Mouse (Mus musculus) hindbrain, embryonic 12.5 days (tissue): ENCODE data around the gene Trpm3. TPM values are rescaled to one million over a fixed set of nuclear protein-coding genes. Genes with fewer than 3 reads are reported as not detected.
"Not testable (repeated sequence)": the region's sequence is repeated elsewhere in the genome, so short reads cannot be mapped to it uniquely, and the experiment has no call there.

Experiments used
- ATAC-seq: fragments of 200-750 bp; cut with Nextera tagmentation; 2 replicates; pipeline ENCODE4 v1.8.0; 2017; ENCODE audit warnings: moderate TSS enrichment; ENCODE audit not compliant: low FRiP score
- H3K27ac ChIP-seq: fragments of 300-500 bp; sonication (generic); 2 replicates; pipeline ENCODE4 v1.5.1; 2016; ENCODE audit warnings: mild to moderate bottlenecking
- H3K27me3 ChIP-seq: fragments of 300-500 bp; sonication (generic); 2 replicates; pipeline ENCODE4 v1.6.1; 2016; ENCODE audit warnings: mild to moderate bottlenecking
- H3K36me3 ChIP-seq: fragments of 300-500 bp; sonication (generic); 2 replicates; pipeline ENCODE4 v1.6.1; 2016; ENCODE audit warnings: mild to moderate bottlenecking
- H3K4me1 ChIP-seq: fragments of 300-500 bp; sonication (generic); 2 replicates; pipeline ENCODE4 v1.6.1; 2016
- H3K4me2 ChIP-seq: fragments of 300-500 bp; sonication (generic); replicated peaks from 2 replicates; pipeline ENCODE4 v1.6.1; 2016; ENCODE audit warnings: mild to moderate bottlenecking
- H3K4me3 ChIP-seq: fragments of 300-500 bp; sonication (generic); 2 replicates; pipeline ENCODE4 v1.5.1; 2016; ENCODE audit warnings: mild to moderate bottlenecking
- H3K9ac ChIP-seq: fragments of 300-500 bp; sonication (generic); 2 replicates; pipeline ENCODE4 v1.6.1; 2016; ENCODE audit warnings: mild to moderate bottlenecking, moderate library complexity
- H3K9me3 ChIP-seq: fragments of 300-500 bp; sonication (generic); replicated peaks from 2 replicates; pipeline ENCODE4 v1.6.1; 2016; ENCODE audit warnings: mild to moderate bottlenecking
- WGBS: fragments of 180-500 bp; shearing (Covaris S2); methylation state at CpG from one replicate; pipeline ENCODE4 v1.1.7; 2016; 5-methylcytosine and 5-hydroxymethylcytosine counted together
- polyA plus RNA-seq: library from polyadenylated mRNA; unstranded; fragments of >200 nt; fragmentation: Nextera tagmentation; extraction: Ambion mirVana; gene quantifications from 2 replicates; pipeline ENCODE4 v1.2.1, GENCODE M21; 2016

Trpm3 gene
- polyA plus RNA-seq, 1 experiment from 2014 or later = 23.8 TPM

DNA sequence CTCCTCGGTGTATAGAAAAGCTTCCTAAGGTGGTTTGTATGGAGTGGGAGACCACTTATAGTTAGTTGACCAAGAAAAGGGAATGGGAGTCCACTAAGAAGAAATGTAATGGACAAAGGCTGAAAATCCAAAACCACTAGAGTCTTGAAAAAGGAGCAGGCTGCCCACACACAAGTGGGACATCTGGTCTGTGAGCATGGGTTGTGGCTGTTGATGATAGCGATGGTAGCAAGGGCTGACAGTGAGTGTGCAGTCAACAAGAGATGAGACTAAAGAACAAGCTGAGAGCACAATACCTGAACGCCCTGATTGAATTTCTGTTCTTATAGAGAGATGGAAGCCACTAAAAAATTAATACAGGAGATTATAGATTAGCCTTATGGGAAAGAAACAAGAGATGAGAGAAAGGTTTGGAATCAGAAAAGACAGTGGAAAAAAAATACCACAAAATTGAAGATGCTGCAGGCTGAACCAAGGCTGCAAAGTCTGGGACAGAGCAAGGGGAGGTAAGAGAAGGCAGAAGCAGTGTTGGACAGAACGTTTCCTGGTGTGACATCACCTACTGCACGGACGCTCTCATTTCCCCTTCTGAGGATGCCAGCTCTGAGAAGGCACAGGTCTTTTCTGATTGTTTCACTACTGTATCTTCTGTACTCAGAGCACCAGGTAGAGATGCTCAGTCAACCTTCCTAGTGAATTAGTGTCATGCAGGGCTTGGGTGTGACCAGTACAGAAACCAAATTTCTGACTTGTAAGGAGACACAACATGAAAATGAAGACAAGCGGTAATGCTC is 710.1 kb downstream of the Trpm3 start:
- Histone ChIP-seq H3K36me3 (no peaks in the 10 kb centered on the region), H3K4me2 (no peak overlapping the region), H3K4me3 (no peak overlapping the region), H3K27ac (no peak overlapping the region), H3K27me3 (peaks cover 7% of the 10 kb centered on the region; the same call in 1 of the 2 replicates), H3K9ac (no peak overlapping the region), H3K4me1 (peaks cover 3% of the 10 kb centered on the region; the same call in 1 of the 2 replicates), H3K9me3 (no peaks in the 10 kb centered on the region)
- 81% methylated on average over 7 of the region's 7 CpGs for WGBS
- ATAC-seq = no peak

DNA sequence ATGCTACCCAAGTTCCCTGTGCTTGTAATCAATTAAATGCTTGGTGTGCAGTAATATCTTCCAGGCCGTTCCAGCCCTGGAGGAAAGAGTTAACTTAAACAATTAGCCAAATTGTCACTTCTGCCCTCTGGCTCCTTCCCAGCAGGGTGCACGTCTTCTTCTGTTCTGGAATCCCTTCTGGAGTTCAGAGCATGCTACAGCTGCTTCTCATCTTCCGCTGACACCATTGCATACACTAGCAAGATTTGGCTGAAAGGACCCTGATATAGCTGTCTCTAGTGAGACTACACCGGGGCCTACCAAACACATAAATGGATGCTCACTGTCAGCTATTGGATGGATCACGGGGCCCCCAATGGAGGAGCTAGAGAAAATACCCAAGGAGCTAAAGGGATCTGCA is 712.6 kb downstream of the Trpm3 start:
- H3K27me3 ChIP-seq, H3K27ac ChIP-seq, H3K9ac ChIP-seq, H3K9me3 ChIP-seq, H3K4me1 ChIP-seq, H3K4me3 ChIP-seq, H3K4me2 ChIP-seq, H3K36me3 ChIP-seq, ATAC-seq: not testable (repeated sequence)
- WGBS = 31% methylated on average over 5 of the region's 5 CpGs

DNA sequence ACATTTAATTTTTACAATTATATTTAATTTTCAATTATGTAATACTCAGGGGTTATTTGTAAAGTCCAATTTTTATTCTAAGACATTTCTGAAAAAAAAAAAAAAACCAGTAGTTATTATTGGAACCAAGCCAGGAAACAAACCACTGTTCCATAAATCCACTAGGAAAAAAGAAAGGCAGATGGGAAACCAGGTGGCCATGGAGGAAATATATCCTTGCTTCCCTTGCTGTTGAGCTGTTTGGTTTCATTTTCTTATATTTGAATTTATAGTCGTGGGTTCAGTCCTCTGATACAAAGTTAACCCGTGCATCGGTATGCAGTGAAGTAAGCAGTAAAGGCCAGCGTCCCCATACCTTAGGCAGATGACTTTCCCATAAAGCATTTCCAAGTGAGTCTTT is 720.8 kb downstream of the Trpm3 start:
- Histone ChIP-seq H3K4me2 (no peak overlapping the region), H3K4me1 (no peaks in the 10 kb centered on the region), H3K27me3 (no peaks in the 10 kb centered on the region), H3K4me3 (no peak overlapping the region), H3K36me3 (no peaks in the 10 kb centered on the region), H3K27ac (no peak overlapping the region), H3K9me3 (no peaks in the 10 kb centered on the region), H3K9ac (no peak overlapping the region)
- ATAC-seq = no peak
- WGBS = 91% methylated on average over 4 of the region's 4 CpGs

GRCm38 (mm10) chr19:22867456-22867855 is 728.6 kb downstream of the Trpm3 start:
- Histone ChIP-seq H3K4me2 (no peak overlapping the region), H3K27me3 (no peaks in the 10 kb centered on the region), H3K27ac (no peak overlapping the region), H3K9ac (no peak overlapping the region), H3K36me3 (no peaks in the 10 kb centered on the region), H3K4me3 (no peak overlapping the region), H3K9me3 (no peaks in the 10 kb centered on the region), H3K4me1 (0 out of 2 replicates have a peak, but pooled peaks cover 2% of the 10 kb centered on the region)
- no peak for ATAC-seq
- 88% methylated on average over 5 of the region's 5 CpGs for WGBS

DNA sequence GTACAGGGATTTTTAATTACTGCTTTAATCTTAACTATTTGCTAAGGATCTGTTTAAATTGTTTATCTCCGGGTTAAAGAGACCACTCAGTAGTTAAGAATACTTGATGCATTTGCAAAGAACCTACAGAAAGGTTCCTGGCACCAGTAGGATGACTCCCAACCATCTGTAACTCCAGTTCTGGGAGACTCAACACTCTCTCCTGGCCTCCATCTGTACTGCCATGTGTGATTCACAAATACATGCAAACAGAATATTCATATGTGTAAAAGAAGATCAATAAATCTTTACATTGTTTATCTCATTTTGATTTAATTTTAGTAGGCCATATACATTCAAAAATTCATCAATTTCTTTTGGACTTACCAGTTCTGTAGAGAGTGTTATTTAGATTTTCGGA is 731.0 kb downstream of the Trpm3 start:
- Histone ChIP-seq H3K27ac (no peak overlapping the region), H3K4me2 (no peak overlapping the region), H3K9ac (no peak overlapping the region), H3K4me3 (no peak overlapping the region), H3K4me1 (peaks cover 9% of the 10 kb centered on the region; the same call in 1 of the 2 replicates), H3K36me3 (no peaks in the 10 kb centered on the region), H3K9me3 (no peaks in the 10 kb centered on the region), H3K27me3 (no peaks in the 10 kb centered on the region)
- ATAC-seq = no peak
- WGBS = 90% methylated on average over 2 of the region's 2 CpGs

DNA sequence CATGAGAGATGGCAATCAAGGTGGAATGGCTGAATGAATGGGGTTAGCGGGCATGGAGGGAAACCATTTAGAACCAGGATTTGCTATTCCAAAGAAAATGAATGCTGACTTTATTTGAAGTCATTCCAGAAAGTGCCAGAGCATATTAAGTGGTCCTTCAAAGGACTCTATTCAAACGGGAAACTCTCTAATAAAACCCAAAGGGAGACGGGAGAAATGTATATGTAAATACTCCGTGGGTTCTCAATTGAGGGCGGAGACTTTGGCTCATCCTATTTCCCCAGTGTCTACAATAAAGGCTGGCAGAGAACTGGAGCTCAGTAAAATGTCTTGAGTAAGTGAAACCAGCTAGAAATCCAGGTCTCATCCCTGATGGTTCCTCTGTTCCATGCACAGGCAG is 733.6 kb downstream of the Trpm3 start:
- WGBS = 56% methylated on average over 5 of the region's 5 CpGs
- H3K36me3 ChIP-seq = no peaks in the 10 kb centered on the region
- no peak for ATAC-seq

GRCm38 (mm10) chr19:22880199-22880598 is 741.4 kb downstream of the Trpm3 start:
- 0 out of 2 replicates have a peak, but pooled peaks cover 6% of the 10 kb centered on the region for H3K27me3 ChIP-seq
- H3K9ac ChIP-seq = no peak overlapping the region
- H3K4me2 ChIP-seq = no peak overlapping the region
- WGBS = 78% methylated on average over 1 of the region's 1 CpGs
- no peaks in the 10 kb centered on the region for H3K9me3 ChIP-seq
- no peak overlapping the region for H3K4me3 ChIP-seq
- H3K36me3 ChIP-seq = no peaks in the 10 kb centered on the region
- H3K4me1 ChIP-seq = peaks cover 3% of the 10 kb centered on the region; the same call in 1 of the 2 replicates
- no peak for ATAC-seq
- no peak overlapping the region for H3K27ac ChIP-seq

More for the DNA sequence above, 733.6 kb downstream of the Trpm3 start:
- Histone ChIP-seq H3K4me1 (peaks cover 9% of the 10 kb centered on the region; the same call in 1 of the 2 replicates), H3K27ac (no peak overlapping the region), H3K9me3 (no peaks in the 10 kb centered on the region), H3K4me3 (no peak overlapping the region), H3K27me3 (no peaks in the 10 kb centered on the region), H3K9ac (no peak overlapping the region), H3K4me2 (no peak overlapping the region)

DNA sequence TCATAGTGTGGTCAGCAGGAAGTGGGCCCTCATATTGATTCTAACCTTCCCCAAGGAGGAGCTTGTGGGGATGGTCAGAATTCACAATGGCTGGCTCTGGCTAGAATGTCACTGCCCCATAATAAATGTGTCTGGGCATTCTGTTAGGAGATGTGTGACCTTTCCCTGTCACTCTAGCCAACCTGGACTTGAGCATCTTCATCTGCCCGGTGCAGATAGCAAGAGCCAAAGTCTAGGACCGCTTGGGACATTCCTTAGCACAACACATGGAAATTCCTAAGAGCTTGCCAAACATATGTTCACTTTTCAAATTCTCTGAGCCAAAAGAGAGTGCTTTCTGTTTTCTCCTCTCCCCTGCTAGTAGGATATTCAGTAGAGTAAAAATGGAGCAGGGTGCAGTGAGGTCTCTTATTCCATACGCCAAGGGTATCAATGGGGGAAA is 743.8 kb downstream of the Trpm3 start:
- H3K4me3 ChIP-seq = no peak overlapping the region
- H3K4me2 ChIP-seq = no peak overlapping the region
- H3K4me1 ChIP-seq = peaks cover 3% of the 10 kb centered on the region; the same call in 1 of the 2 replicates
- 73% methylated on average over 3 of the region's 3 CpGs for WGBS
- no peaks in the 10 kb centered on the region for H3K9me3 ChIP-seq
- no peak for ATAC-seq
- 0 out of 2 replicates have a peak, but pooled peaks cover 6% of the 10 kb centered on the region for H3K27me3 ChIP-seq
- H3K9ac ChIP-seq = no peak overlapping the region
- no peaks in the 10 kb centered on the region for H3K36me3 ChIP-seq
- H3K27ac ChIP-seq = no peak overlapping the region

DNA sequence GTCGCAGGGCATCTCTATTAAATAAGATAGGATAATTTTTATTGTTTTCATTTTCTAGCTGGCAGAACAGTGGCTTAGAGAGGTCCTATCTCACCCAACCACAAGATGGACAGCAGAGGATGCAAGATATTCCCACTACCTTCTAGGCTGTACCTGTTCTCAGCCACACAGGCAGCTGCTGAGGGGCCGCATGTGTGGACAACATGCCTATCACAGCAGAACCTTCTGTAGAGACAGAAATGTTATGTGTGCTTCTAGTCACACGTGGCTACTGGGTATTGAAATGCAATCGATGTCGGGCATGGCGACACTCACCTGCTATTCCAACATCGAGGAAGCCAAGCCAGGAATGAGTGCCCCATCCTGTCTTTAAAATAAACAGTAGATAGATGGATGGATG is 744.3 kb downstream of the Trpm3 start:
- no peak for ATAC-seq
- H3K4me1 ChIP-seq = peaks cover 3% of the 10 kb centered on the region; the same call in 1 of the 2 replicates
- WGBS = 92% methylated on average over 7 of the region's 7 CpGs

GRCm38 (mm10) chr19:22883744-22884317 is 745.0 kb downstream of the Trpm3 start:
- Histone ChIP-seq H3K9me3 (no peaks in the 10 kb centered on the region), H3K27me3 (0 out of 2 replicates have a peak, but pooled peaks cover 6% of the 10 kb centered on the region), H3K4me3 (0 out of 2 replicates have a peak overlapping the region, but pooled peaks have one; percentile 11), H3K4me2 (peak overlapping the region; percentile 45), H3K27ac (no peak overlapping the region), H3K4me1 (peaks cover 3% of the 10 kb centered on the region; the same call in 1 of the 2 replicates), H3K36me3 (no peaks in the 10 kb centered on the region), H3K9ac (peak overlapping the region; percentile 43; the same call in 1 of the 2 replicates)
- ATAC-seq = peak; percentile 89
- WGBS = 27% methylated on average over 18 of the region's 18 CpGs

More for the DNA sequence above, 744.3 kb downstream of the Trpm3 start:
- no peaks in the 10 kb centered on the region for H3K36me3 ChIP-seq
- no peak overlapping the region for H3K27ac ChIP-seq
- H3K27me3 ChIP-seq = 0 out of 2 replicates have a peak, but pooled peaks cover 6% of the 10 kb centered on the region
- H3K4me3 ChIP-seq = no peak overlapping the region
- H3K9ac ChIP-seq = no peak overlapping the region
- no peaks in the 10 kb centered on the region for H3K9me3 ChIP-seq
- no peak overlapping the region for H3K4me2 ChIP-seq

DNA sequence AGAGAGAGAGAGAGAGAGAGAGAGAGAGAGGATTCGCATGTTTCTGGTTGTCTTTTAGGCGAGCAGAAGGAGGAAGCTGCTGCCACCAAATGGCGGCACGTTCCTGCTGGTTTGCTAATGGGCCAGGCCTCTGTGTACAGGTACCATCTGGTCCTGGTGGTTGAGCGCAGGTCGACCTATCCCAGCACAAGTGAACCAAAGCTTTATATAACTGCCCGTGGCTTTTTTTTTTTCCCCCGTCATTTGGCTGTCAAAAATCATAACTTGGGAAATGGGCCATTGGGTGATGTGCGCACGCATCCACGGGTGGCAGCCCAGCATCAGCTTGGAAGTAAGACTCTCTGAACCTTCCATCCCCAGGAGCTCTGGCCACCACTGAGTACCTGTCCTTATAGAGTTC is 745.5 kb downstream of the Trpm3 start:
- no peaks in the 10 kb centered on the region for H3K36me3 ChIP-seq
- H3K9me3 ChIP-seq = no peaks in the 10 kb centered on the region
- WGBS = 56% methylated on average over 10 of the region's 11 CpGs
- no peak overlapping the region for H3K4me3 ChIP-seq
- H3K4me1 ChIP-seq = peaks cover 3% of the 10 kb centered on the region; the same call in 1 of the 2 replicates
- ATAC-seq = peak; percentile 67; the same call in 1 of the 2 replicates
- H3K4me2 ChIP-seq = peak overlapping the region; percentile 45
- 0 out of 2 replicates have a peak, but pooled peaks cover 6% of the 10 kb centered on the region for H3K27me3 ChIP-seq
- H3K27ac ChIP-seq = no peak overlapping the region
- H3K9ac ChIP-seq = peak overlapping the region; percentile 43; the same call in 1 of the 2 replicates

DNA sequence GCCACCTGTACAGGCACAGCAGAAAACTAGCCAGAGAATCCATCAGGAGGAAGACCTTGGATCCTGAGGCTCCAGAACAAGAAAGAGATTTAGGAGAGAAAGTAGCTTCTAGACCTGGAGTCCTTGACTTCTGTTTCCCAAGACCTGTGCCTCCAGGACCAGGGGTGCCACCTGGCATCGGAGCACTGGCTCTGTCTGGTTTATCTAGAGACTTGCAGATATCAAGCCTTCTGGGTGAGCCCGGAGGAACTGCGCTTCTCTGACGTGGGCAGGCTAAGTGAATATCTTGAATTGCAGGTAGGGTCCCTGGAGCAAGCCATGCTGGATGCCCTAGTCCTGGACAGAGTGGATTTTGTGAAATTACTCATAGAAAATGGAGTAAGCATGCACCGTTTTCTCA is 746.2 kb downstream of the Trpm3 start:
- 96% methylated on average over 5 of the region's 5 CpGs for WGBS
- Histone ChIP-seq H3K9me3 (no peaks in the 10 kb centered on the region), H3K27ac (no peak overlapping the region), H3K4me2 (no peak overlapping the region), H3K27me3 (0 out of 2 replicates have a peak, but pooled peaks cover 6% of the 10 kb centered on the region), H3K4me3 (no peak overlapping the region), H3K4me1 (peaks cover 3% of the 10 kb centered on the region; the same call in 1 of the 2 replicates), H3K36me3 (no peaks in the 10 kb centered on the region), H3K9ac (no peak overlapping the region)
- no peak for ATAC-seq
